Mouse (Mus musculus) lung, adult 2 months (tissue): Measurements from ENCODE around the gene Homer1.

Experiments
- CTCF ChIP-seq: fragments of 200-500 bp; IDR thresholded peaks from 2 replicates; pipeline ENCODE4 v1.5.1; 2011; ENCODE audit warnings: mild to moderate bottlenecking, low read length, control low read depth; ENCODE audit not compliant: insufficient read depth
- POLR2A ChIP-seq: fragments of 200-500 bp; IDR thresholded peaks from 2 replicates; pipeline ENCODE4 v1.6.1; 2011; ENCODE audit warnings: low read depth, mild to moderate bottlenecking, control low read depth, low read length, borderline replicate concordance; ENCODE audit errors: extremely low read depth

DNA sequence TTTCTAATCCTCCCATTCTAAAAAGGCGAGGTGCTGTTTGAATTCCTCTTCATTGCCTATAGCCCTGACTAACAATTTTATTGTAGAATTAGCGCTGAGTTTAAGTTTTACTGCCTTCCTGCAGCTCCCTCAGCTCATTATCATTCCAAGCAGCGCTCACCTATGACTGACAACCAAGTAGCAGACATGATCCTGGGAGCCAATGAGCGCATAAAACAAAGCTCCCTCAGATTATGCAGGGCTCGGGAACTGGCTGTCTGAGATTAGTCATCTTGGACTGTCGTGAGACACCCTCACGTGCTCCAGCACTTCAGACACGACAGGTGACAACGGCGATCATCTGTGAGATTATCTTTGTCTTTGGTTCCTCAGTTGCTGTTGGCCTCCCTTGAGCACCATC, 47.3 kb upstream of the Homer1 start:
- TF ChIP-seq CTCF (no peak), POLR2A (no peak)
